Mouse (Mus musculus) 3134 (cell line): ENCODE results near the gene Gm17087.

ENCODE experiments used
- DNase-seq: peaks from one replicate; pipeline ENCODE4 v3.0.0-alpha.2; 2011; ENCODE audit warnings: low spot score; ENCODE audit not compliant: insufficient read length; ENCODE audit errors: extremely low read depth

The Gm17087 gene

DNA sequence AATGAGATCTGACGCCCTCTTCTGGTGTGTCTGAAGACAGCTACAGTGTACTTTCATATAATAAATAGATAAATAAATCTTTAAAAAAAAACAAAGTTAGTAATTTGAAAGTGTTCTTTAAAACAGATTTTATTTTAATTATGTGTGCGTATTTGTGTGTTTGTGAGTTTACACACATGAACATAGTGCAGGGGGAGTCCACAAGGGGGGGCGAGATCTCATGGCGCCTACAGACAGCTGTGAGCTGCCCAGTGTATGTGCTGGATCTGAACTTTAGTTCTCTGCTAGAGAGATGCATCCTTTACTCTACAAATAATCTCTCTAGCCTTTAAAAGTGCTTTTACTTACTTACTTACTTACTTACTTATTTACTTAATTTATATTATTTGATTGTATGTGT, 18.0 kb downstream of the Gm17087 start:
- no peak for DNase-seq

DNA sequence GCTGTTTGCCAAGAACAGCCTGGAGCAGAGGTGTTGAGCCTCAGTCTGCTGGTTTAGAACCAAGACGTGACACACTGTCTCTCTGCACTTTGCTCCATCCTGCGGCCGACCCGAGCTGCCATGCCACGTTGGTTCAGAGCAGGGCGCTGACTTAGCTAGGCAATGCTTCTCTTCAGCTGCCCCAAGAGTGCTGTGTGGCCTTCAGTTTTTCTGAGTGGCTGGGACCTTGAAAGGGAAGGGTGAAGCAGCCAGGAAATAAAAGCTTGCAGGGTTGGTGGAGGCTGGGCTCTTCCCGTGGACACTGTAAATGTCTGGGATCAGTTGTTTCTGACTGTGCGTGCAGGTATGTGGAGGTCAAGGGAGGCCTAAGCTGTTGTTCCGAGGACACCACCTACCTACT, 20.4 kb downstream of the Gm17087 start:
- no peak for DNase-seq

DNA sequence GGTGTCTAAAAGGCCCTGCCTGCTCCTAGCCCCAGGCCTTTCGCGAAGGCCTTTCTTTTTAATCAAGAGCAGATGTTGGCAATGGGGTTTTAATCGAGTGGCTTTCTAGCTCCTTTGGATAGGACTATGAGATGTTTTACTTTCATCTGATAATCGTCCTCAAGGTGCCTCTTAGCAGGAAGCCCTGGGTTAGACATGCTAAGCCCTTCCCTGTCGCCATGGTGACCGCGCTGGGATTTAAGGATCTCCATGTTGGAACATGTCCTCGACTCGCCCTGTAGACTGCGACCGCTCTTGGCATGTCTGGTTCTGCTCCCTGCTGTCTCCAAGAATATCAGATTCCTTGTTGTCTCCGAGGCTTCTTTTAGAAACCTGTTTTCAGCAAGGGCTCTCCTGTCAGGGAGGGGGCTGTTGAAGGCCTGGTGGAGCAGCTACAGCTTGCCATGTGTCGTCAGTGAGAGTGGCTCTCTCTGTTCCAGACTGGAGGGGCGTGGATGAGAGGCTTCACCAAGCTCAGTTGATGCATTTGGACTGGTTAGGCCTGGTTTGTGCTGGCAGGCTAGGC, 24.7 kb downstream of the Gm17087 start:
- DNase-seq: no peak

DNA sequence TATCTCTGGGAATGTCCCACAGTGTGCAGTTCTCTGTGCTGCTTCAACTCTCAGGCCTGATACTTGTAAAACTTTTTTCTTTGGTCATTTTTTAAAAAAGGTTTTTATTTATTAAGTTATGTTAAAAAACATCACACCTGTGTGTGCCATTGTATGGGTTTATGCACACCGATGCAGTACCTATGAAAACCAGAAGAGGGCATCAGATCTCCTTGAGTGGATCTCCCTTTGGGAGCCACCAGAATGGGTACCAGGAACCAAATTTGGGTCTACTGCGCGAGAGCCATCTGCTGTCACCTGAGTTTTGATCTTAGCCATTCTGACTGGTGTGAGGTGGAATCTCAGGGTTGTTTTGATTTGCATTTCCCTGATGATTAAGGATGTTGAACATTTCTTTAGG, 28.6 kb downstream of the Gm17087 start:
- no peak for DNase-seq

DNA sequence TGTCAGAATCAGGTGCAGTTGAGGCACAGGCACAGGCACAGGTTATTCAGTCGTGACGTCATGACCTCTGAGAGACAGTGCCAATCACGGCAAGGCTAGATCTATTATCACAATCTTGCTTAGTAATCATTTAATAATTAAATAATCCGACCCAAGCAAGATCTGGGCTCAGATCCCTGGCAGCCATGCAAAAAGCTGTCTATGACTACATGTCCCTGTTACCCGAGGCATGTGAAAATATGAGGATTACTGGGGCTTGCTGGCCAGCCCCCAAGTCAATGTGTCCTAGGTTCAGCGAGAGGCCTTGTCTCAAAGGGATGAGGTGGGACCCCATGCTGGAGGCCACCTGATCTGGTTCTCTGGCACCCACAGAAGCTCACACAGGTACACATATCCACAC, 30.2 kb downstream of the Gm17087 start:
- no peak for DNase-seq

DNA sequence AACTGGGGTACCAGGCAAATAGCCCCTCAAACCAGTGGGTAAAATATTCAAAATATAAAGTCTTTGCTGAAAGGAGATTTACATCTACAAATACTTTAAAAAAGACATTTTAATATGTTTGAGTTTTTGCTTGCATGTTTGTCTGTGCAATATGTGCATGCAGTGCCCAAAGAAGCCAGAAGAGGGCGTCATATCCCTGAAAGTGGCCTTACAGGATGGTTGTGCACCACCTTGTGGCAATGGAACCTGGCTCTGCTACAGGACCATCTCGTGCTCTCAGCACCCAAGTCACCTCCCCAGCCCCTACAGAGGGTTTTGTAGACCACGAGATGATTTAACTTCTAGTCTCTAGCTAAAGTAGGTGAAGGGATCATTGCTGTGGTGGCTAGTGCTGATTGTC, 32.9 kb downstream of the Gm17087 start:
- no peak for DNase-seq

DNA sequence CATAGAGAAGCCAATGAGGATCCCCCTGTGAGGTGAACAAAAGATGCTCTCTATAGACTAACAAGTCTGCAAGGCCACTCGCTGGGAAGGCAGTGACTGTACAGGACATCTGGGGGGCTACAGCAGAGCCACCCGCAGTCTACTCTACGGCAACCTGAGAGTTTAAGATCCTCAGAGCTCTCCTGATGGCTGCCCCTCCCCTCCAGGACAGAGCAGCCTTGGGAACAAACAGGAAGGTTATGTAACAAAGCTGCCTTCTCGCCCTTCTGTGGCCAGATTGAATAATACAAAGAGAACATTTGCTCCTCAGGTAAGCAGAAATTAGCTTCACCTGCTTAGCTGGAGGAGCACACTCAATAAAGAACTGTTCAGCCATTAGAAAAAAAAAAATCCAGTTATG, 34.1 kb downstream of the Gm17087 start:
- DNase-seq: no peak

DNA sequence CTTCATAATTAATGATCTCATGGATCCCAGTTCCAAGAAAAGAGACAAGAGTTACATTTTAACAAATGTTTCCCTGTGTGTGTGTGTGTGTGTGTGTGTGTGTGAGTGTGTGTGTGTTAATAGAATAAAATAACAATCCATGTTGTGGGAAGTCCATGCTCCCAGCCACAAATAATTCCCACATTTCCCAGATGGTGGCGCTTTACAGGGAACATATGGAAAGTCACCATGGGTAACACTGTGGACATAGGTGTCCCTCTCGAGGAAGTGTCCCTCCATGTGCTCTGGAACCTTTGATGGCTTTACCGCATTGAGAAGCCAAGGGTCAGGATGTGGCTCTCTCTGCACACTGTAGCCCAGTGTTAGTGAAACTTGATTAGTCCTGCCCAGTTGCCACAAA, 38.1 kb downstream of the Gm17087 start:
- DNase-seq: no peak

DNA sequence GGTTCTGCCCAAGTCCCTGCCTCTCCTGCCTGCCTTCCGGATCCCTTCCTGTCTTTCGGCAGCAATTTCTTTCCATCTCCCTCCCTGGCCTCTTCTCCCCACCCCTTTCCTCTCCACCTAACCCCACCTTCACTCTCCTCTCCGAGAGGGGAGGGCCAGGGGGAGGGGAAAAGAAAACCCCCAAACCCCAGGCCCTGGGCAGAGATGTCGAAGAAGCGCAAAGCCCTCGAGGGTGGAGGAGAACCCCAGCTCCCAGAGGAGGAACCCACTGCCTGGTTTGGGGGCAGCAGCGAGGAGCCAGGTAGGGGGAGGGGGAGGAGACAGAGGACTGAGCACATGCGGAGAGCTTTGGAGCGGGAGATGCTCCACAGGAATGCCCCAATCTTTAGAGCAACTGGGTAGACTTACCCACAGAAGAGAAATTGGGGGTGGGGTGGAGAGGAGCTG, 39.9 kb downstream of the Gm17087 start:
- no peak for DNase-seq

DNA sequence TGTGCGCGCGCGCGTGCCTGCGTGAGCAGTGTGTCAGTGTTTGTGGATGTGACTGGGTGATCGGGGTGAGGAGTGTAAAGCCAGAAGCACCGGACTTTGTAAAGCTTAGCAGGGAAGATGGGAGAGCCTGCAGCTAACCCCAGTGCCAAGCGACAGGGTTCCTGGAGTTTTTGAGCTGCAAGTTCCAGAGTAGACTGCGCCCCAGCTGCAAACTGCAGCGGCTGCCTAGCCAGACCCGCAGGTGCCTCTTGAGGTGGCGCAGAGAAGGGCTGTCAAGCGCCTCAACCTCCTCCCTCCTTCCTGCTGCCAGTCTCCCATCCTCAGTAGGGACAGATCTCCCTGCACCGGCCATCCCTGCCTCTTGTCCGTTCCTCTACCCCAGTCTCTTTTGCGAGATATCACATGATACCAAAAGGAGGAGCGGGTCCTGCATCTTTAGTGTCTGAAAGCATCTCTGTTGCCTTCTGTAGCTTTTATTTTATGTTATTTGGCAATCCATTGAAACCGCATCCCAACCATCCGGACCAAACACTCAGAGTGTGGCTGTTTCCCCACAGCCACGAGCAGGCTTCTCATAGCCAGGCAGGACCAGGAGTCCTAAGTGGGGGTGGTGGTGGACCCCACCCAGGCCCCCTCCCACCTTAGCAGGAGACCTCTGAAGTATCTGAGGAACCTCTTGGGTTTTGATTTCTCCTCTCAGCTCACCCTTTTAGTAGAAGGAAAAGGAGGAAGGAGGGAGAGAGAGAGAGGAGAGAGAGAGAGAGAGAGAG, 40.6 kb downstream of the Gm17087 start:
- no peak for DNase-seq

DNA sequence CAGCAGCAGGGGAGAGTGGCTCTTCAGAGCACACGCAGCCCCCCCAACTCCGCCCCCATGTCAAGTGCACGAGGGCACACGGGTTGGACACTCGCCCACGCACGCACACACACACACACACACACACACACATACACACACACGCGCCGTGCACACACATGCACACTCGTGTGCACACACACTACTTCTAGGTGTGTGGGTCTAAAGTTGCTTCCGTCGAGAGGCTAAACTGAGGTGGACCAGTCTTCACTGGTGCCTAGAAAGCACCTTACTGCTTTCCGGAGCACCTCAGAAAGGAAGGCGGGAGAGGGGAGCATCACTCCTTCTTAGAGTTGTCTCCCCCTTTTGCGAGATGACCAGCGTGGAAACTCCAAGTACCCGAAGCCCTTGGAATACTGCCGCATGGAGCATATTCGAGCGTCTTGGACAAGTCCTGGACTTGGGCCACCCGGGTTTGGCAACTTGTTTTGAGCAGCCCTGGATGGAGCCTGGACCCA, 41.5 kb downstream of the Gm17087 start, which contains the start of gene Pde10a:
Gene Pde10a, plus strand, starts transcription at position 148 of the 497 bp plus-strand sequence.
- DNase-seq: no peak

DNA sequence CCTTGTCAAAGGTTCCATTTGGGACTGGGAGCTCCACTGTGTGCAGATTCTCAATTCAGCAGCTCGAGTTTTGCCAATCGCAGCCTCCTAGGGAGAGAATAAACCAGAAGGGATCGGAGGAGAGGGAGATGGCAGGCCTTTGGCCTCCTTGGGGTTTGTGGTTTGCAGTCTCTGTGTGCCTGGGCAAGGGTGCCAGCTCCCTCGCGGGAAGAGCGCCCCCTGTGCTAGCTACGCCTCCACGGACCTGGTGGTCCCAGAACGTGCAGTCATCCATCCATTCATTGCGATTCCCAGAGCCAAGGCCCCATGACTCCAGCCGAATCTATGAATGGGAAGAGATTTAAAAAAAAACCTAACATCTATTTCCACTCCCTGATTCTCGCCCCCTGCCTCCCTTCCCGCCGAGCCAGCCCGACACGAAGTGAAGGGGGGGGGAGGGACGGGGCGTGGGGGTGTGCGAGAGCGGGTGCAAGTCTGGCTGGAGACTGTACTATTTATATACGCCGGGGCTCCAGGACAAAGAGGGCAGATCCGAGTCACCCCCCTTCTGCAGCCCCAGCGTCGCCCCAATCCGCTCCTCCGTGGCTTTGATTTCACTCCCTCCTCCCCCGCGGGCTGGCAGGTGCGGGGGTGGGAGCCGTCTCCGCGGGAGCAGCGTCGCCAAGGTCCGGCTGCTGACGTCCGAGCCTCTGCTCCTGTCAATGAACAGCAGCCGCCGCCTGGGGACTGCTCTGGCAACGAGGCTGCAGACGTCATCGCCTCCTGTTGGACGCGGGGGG, 42.2 kb downstream of the Gm17087 start:
- no peak for DNase-seq

DNA sequence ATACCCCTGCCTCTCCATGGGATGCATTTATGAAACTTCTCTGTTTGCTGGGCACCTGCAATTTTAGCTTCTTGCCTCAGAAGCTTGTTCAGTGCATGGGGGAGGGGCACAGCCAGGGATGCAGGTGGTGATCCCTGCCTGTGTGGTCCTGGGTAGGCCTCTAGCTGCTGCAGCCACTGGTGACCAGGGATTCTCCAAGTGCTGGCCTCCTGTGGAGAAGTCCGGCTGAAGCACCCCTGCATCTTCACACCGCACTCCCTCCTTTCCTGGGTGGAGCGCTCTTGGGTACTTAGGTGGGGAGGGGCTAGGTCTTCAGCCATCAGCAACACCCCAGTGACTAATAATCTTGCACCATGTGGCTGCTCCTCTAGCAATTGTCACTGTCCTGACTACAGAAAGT, 42.8 kb downstream of the Gm17087 start:
- DNase-seq: no peak

DNA sequence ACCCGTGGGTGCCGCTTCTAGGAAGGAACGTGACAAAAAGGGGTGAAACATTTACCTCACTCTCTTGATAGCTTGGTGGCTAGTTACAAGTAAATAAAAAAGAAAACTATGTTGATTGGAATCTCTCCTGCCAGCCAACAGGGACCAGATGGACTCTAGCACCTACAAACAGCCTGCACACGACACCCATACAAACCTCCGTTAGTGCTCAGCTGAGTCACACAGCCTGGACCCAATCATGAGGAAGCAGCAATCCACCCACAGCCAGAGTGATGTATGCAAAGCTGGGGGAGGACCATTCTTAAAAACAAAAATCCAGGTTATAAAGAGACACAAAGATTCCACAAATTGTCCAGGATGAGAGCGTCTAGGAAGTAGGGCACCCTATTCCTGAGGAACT, 50.7 kb downstream of the Gm17087 start:
- no peak for DNase-seq
